Mouse (Mus musculus) right cerebral cortex, adult 18-20 months (tissue): Measurements from ENCODE around the gene Vps37c.

Source experiments
- DNase-seq: peaks from one replicate; pipeline ENCODE4 v3.0.0; 2022; ENCODE audit warnings: mixed read lengths

The Vps37c gene

DNA sequence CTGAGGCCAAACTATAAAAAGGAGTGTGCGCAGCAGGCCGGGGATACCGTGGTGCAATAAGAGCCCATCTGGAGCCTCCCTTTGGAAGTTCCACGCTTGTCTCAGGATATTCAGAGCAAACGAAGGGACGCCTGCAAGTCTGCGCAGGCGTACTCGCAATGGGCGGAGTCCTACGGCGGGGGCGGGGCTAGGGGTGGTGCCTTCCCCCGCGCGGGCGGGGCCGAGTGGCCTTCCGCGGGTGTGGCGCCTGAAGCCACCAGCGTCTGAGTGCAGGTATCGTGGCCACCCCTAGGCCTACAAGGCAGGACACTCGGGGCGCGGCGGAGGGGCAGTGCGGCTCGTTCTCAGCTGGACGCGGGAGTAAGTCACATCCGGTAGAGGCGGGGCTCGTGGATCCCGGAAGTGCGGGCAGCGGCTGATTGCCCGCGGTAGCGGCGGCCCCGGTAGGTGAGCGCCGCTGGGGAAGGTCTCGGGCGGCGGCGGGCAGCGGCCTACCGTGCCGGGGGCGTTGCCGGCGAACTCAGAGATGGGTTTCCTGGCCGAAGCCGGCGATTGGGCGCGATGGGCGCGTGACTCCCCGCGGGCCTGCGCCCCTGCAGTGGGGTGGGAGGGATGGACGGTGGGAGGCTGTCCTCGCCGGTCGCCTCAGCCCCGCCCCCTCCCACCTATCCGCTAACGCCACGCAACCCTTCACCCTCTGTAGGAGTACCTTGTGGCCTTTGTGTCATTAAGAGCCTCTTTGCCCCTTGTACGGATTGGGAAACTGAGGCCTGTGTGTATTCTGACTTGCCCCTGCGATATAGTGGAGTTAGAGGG, at the start of gene Vps37c:
Gene Vps37c (plus strand): TSS at position 199 of the 816 bp plus-strand sequence.
- DNase-seq: peak; percentile 93

DNA sequence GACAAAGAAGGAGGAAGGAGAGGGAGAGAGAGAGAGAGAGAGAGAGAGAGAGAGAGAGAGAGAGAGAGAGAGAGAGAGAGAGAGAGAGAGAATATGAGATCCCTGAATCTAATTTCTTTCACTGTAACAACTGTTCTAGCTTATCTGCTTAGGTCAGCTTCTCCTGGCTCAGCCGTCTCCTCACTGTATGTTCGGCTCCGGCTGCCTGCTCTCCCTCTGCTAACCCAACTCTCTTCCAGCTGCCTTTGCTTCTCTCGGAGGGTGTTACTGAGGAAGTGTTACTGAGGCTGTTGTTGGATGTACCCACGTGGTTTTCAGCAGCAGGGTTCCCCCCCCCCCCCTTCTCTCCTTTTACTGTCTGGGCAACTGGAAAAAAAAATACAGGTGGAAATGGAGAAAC, 48.5 kb upstream of the Vps37c start:
- DNase-seq: no peak

DNA sequence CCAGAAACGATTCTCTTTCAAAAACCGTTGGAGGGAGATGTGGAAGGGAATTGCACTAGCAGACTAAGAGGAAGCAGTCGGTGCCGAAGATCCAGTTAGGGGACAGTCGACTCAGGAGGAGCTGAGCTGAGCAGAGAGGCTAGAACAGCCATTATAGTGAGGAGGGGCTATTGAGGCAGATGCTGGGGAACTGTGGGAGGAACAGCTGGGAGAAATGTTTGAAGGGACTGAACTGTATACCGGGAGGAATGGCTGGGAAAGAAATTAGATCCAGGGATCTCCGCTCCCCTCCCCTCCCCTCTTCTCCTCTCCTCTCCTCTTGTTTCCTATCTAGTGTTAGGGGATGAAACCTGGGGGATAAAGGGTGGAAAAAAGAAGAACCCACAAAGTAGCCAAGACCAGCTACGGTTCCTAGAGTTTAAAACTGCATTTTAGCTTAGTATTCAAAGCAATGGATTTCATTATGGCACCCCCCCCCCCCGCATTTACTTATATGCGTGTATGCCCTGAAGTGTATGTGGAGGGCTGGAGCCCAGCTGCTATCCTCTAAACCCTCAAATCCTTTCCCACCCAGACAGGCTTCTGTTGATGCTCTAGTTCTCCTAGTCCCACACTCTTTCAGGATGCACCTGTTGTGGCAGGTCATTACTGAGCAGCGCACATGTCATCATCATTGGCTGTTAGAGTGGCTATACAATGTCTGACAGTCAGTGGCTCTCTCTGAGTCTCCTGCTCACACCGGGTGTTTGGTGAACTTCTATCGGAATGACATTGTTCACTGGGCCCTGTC, 47.8 kb upstream of the Vps37c start:
- DNase-seq: no peak

DNA sequence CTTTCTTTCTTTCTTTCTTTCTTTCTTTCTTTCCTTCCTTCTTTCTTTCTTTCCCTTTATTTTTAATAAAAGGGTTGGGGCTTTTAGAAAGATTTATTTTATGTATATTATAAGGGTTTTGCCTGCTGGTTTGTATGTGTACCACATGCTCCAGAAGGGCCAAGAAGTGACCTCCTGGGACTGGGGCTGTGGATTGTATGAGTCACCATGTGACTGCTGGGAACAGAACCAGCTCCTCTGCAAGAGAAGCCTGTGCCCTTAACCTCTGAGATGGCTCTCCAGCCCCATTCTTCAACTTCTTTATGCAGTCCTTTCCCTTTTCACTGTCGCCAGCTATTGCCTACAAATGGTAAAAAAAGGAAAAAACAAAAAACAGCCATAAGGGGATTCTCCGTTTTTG, 42.9 kb upstream of the Vps37c start:
- DNase-seq: no peak

DNA sequence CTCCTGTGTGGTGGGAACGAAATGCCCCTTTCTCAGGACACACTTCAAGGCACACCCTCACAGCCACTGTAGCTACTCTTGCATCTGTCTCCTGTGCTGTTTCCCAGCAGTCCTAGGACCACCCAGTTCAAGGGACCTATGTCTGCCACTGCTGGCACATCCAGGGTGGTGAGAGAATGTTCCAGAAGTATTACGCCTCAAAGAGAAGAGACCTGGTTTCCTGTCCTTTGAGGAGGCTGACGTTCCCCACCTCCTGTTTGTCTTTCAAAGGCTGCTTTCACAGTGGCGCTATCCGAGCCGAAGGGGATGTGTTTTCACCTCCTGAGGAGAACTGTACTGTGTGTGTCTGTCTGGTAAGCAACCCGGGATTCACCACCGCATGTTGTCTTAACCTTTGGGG, 40.4 kb upstream of the Vps37c start:
- DNase-seq: no peak

DNA sequence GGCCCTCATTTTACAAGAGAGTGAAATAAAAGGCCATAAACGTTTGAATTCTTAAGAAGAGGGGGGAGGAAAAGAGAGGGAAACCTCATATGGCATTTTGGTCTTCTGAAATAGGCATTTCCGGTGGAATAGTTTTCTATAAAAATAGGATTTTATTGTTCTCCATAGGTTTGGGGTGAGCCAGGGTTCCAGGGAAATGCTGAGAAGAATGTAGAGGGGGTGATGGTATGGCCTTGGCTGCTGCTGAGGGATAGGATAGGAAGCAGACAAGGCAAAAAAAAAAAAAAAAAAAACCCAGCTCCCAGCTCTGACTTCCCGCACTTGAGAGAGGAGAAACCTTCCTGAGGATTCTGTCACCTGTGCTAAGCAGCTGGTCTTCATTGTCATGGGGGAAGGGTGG, 32.5 kb upstream of the Vps37c start:
- DNase-seq: no peak

DNA sequence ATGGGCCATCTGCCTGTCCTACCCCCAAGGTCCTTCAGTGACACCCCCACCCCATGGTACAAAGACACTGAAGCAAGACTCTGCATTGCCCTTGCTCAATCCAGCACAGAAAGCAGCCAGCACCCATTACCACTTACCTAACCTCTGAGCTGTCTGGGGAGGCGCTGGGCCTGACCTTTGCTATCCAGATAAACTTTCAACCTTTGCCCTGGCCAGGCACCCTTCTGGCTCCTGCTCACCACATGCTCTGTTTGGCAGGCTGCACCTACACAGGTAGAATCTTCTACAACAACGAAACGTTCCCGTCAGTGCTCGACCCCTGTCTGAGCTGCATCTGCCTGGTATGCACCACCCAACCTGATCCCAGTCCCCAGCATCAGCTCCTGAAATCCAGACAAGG, 30.8 kb upstream of the Vps37c start:
- DNase-seq: no peak

DNA sequence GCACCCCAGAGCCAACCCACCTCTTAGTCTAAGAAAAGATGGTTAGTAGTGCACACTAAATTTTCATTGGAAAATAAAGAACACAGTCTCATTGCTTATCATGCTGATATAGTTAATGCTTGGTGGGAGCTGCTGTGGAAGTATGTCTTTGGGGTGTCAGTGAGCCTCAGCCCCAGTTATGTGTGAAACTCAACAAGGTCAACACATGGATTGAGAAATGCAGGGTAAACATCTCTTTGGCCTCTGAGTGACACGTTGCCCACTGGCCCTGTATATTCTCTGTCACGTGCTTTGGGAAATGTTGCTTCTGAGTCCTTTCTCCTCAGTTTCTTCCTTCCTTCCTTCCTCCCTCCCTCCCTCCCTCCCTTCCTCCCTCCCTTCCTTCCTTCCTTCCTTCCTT, 30.1 kb upstream of the Vps37c start:
- no peak for DNase-seq

DNA sequence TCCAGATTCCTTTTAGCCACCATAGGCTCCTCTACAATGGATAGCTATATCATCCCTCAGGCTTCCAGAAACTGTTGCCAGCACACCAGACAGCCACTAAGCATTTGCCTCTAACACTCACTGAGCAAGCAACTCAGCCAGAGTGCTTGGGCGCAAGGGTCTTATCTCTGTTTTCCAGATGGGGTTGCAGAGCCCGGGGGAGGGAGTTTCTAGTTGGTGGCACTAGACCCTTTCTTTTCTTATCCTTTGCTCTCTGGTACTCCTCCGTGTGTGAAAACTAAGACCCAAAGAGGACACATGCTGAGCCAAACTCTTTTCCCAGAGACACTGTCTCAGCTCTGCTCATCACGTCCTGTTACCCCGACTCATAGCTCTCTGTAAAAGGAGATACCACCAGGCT, 27.2 kb upstream of the Vps37c start:
- no peak for DNase-seq

DNA sequence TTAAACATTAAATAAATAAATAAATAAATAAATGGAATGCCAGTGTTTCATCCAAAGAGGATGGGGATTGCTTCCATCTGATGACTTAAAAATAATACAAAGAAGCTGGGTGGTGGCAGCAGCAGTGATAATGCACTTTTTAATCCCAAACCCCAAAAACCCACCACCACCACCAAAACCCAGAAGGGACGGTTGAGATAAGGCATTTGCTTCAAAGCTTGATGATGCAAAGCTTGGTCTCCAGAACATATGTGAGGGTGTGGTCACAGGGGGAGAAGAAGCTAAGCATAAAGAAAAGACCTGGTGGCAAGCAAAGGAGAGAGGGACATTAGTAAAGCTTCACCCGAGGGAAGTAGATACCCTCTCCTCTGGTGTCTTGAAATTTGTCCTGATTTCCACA, 26.6 kb upstream of the Vps37c start:
- no peak for DNase-seq

DNA sequence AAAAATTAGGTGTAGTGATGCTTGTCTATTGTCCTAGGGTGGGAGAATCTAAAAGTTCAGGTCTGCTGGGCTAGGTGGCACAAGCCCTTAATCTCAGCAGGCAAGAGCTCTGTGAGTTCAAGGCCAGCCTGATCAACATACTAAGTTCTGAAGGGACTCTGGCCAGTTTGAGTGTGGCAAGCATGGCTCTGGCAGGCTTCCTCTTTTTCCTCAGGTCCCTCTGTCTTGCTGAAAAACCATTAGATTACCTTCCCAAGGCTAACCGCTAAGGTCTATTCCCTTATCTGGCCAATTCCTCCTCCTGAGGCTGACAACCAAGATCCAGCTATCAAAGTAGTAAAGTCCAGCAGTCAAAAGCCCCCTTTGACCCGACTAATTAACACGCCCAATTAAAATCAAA, 25.9 kb upstream of the Vps37c start:
- no peak for DNase-seq

DNA sequence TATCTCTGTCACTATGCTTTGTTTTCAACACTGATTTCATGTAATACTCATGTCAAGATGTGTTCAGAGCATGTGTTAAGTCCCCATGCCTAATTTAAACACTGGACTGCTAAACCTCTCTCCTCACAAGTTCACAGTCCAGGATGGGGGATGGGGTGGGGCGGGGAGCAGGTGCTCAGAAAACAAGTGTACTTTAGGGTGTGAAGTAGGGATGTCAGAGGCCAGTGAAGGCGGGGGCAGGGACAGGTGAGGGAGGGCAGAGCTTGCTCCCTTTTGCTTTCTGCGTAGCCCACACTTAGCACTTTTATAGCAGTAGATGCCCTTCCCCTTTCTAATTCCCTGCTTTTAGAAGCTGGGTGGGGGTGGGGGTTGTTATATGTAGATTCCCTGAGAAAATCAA, 23.4 kb upstream of the Vps37c start:
- DNase-seq: no peak

DNA sequence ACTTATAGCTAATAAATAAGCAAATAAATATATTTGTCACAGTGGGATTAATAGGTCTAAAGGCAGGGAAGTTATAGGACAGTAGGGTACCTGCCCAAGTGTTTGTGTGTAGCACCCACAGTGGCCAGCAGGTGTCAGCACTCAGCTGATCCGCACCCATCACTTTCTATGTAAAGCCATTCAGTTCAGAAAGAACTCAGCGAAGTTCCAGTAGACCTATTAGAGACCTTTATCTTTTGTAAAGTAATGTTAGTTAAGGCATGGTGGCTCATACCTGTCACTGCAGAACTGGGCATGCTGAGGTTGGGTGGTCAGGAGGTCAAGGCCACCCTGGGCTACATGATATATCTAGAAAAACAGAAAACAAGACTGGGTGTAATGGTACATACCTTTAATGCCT, 23.0 kb upstream of the Vps37c start:
- DNase-seq: peak; percentile 51

DNA sequence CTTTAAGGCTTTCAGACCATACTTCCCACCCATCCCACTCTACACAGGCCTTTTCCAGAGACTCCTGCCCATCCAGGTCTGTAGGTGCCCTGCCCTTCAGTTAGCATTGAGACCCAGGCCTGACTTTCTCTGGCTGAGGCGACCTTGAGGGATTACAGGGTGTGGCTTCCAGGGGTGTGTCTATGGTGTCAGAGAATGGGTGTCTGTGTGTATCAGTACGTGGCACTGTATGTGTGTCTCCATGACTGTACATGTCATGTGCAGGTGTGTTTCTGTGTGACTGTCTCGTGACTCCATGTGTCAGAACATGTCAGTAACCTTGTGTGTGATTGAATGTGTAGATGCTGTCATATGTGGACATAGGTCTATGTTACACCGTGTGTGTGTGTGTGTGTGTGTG, 17.2 kb upstream of the Vps37c start:
- no peak for DNase-seq

DNA sequence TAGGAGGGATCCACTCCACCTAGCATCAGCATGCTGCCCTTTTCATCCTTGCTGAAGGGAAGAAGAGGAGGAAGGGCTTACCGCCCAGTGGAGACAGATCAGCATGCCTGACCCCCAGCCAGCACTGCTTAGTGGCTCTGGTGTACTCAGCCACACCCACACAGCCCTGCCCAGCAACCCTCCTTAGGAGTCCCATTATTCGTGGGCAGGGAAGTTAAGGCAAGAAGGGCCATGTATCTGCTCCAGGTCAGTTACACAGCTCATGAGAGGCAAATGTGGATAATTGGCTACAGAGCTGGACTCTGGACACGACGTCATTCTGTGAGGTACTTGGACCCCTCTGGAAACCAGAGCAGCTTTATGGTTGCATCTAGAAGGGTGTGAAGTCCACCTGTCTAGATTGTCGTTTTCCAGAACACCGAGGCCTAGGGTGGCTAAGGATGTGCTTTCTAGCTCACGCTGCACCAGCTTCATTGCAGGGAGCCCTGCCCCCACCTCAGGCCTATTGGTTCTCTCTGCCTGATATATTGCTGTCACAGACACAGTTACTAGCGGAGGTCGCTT, 16.6 kb upstream of the Vps37c start:
- DNase-seq: no peak

DNA sequence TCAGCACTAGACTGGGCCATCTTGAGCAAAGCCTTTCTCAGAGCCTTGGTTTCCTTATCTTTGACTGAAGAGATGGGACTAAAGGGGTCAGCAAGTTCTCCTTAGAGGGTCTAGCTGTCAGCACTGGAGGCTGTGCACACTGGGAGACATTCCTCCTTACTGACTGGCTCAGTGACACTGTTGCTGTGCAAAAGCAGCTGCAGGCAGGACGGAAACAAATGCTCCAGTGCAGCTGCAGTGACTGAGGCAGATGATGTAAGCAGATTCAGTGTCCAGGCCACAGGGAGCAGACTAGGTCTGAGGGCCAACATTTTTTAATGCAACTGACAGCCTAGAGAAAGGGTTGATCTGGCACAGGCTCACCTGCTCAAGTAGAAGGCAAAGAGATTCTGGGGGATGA, 15.3 kb upstream of the Vps37c start:
- DNase-seq: no peak

DNA sequence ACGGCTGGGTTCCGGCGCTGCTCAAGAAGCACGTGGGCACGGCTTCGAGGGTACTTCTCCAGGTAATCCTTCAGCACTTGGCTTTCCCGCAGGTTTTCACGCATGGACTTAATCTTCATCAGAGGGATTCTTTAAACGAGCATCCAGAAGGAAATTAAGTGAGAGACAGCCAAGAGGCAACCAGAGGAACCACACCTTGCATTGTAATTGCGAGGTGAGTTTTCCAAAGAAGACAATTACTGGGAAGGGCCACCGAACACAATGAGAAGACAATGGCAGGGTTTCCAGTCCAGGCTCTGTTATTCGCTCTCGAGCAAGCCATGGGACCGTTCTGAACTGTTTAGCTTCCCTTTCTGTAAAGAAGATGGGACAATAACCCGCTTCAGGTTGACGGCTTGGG, 11.9 kb upstream of the Vps37c start:
- no peak for DNase-seq

DNA sequence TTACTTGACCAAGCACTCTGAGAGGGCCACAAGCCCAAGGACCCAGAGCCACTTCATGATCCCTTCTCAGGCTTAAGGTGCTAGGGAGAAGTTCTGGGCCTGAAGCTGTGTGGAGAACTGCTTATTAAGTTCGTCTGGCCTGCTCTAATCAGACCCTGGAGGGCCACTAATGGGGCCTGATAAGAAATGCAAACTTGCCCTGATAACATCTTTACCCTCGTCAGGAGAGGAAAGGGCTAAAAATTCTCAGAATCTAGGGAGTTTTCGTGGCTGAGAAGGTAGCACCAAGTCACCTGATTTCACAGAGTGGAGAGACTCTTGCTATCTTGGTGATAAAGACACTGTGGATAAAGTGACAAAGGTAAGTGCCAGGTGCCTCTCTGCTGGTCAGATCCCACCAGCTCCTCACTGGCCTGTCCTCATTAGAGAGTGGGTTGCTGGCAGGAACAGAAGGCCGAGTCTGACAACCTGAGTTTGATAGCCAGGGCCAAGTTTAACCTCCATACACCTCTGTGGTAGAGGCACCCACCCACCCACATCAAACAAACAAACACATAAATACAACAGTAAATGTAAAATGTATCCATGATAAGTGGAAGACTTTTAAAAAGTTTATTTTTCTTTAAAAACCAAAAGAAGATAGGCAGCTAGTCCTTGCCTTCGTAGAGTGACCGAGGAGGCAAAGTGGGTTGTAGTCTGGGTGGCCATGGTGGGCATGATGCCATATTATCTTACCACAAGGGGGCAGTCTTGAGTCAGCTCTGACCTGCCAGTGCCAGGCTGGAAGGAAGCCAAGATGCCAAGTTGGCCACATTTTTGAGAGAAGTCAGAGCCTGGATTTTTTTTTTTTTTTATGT, 10.4 kb upstream of the Vps37c start, which contains the start of gene Pga5:
Gene Pga5 (minus strand): TSS at position 157 of the 857 bp plus-strand sequence.
- peak; percentile 79 for DNase-seq

DNA sequence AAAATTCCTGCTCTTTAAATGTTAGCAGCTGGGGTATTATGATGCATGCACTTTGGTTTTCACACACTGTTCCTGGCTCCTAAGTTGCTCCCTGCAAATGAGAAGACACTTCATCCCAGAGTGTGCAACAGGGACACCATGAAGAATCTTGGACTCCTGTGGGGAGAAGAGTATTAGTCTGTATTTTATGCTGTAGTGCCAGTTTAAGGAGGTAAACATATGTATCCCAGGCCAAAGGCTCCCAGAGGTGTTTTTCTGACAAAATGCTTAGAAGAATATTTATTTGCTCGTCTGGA, 9.8 kb upstream of the Vps37c start:
- no peak for DNase-seq

DNA sequence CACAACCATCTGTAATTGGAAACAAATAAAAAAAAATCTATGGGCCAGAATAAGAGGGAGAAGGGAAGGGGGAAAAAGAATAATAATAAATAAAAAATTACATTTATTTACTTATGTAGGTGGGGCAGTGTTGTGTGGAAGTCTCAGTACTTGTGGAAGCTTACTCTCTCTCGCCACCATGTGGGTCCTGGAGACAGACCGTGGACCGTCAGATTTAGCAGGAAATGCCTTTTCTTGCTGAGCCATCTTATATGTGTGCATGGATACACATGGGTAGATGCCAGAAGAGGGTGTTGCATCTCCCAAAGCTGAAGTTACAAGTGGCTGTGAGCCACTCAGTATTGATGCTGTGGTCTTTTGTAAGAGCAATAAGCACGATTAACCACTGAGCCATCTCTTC, 7.0 kb upstream of the Vps37c start:
- no peak for DNase-seq

DNA sequence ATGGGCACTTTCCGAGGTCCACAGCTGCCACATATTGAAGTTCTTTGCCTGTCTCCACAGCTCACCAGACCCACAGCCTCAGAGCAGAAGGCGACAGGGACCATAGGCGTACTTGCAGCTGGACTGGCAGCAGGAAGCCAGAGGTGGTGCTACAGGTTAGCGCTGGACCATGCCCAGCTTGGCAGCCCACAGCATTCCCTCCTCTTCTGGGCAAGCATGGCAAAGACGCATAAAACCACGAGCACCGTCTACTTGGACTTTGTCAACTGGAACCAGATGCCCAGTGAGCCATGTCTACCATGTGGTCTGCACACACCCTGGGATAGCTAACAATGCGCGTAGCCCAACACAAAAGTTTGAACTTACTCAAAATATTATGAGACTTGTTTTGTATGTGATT, 3.5 kb upstream of the Vps37c start:
- DNase-seq: no peak

DNA sequence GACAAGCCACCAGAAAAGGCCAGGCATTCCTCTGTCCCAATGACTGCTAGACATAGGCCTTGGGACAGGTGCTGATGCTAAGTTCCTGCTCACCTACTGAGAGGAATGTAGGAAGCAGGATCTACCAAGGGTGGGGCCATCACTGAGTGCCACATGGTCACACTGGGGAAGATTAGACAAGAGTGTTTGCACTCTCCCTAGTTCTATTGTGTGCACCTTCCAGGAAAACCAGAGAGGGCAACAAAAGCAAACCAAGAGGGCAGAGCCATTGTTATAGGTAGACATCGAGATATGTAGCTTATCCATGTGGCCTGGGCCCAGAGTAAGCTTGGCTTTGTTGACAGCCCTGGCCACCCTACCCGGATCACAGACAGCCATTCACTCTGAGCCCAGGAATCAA, 2.8 kb upstream of the Vps37c start:
- DNase-seq: no peak

DNA sequence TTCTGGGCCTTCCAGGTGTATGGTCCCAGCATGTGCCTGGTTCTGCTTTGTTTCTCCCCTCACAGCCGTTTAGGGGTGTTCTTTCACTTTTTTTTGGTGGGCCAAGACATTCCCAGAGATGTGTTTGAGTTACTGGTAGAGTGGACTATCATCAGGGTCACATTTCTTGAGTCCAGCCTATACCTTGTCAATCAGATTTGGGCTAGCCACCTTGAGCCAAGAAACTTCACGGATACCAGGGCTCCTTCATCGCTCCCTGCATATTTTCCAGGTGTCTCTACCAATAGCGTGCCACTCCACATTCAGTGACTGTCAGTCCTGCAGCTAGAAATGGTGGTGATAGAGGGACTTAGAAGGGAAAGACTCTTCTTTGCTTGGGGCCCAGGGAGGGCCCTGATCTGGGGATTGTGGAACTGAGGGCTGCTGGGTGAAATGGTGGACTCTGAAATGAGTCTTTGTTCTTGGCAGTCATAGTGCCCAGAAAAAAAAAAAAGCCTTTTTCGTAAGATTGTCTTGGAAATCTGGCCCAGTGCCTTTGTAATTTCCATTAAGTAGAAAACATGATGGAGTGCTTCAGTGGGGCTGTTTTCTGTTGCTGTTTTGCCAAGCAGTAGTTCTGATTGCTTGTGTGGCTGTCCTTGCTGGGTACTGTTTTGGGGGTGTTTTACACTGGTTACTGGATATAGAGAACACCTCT, 1.1 kb downstream of the Vps37c start:
- no peak for DNase-seq
